In the genomic region with DNA sequence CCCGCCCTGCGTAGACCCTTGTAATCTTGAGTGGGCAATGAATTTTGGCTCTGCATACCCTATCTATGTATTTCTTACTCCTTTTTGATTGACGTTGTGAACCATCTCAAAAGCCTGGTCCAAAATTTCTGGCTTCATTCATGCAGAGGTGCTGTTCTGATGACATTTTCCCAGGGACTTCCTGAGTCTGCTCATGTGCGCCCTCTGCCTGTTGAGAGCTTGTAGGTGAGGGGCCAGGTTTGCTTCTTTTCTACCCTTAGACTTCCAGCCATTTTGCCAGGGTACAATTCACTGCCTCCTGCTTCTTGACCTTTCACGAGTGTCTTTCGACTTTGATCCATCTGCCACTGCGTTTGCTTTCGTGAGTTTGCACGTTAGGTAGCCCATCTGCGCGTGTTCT, we compare ENCODE assay signal across 10 mouse cellular contexts. TPM values are rescaled to one million over a fixed set of nuclear protein-coding genes. Genes with fewer than 3 reads are reported as not detected.
DNase-seq lines count a peak whose midpoint lies in the region; ATAC-seq and TF ChIP-seq lines count a peak whose summit lies in the region.
"Not testable (repeated sequence)": the region's sequence is repeated elsewhere in the genome, so short reads cannot be mapped to it uniquely, and the experiment has no call there.
"Had no signal": no experiment of that assay in that cellular context is flagged by ENCODE, and none has a peak within 500 bp of the region (broad histone marks: within the 10 kb centered on the region; RNA-seq: fewer than 3 reads in every experiment).

No protein-coding gene starts in this region.

- WGBS in heart, embryonic 16.5 days, result 9% methylated on average over 9 of the region's 11 CpGs
- WGBS in intestine, embryonic 14.5 days, result 8% methylated on average over 9 of the region's 11 CpGs
- WGBS in limb, embryonic 10.5 days, result 9% methylated on average over 9 of the region's 11 CpGs
- WGBS in midbrain, embryonic 11.5 days, result 10% methylated on average over 8 of the region's 11 CpGs

- not testable (repeated sequence) for H3K36me3 ChIP-seq in heart, embryonic 16.5 days (ENCODE audit: control insufficient read depth, insufficient read depth); intestine, embryonic 14.5 days (ENCODE audit: control insufficient read depth, insufficient read depth, low read length); limb, embryonic 10.5 days; midbrain, embryonic 11.5 days (ENCODE audit: control insufficient read depth, insufficient read depth, low read length)

- not testable (repeated sequence) for H3K9ac ChIP-seq in heart, embryonic 16.5 days (ENCODE audit: low read length); intestine, embryonic 14.5 days (ENCODE audit: low read length); midbrain, embryonic 11.5 days (ENCODE audit: low read length)

- not testable (repeated sequence) for H3K4me1 ChIP-seq in embryonic fibroblast, embryonic 13.5 days (ENCODE audit: control insufficient read depth, insufficient read depth, low read length); heart, embryonic 16.5 days (ENCODE audit: control insufficient read depth, insufficient read depth, low read length); intestine, embryonic 14.5 days (replicated peaks; ENCODE audit: control insufficient read depth, insufficient read depth, low read length); limb, embryonic 10.5 days; midbrain, embryonic 11.5 days (ENCODE audit: control insufficient read depth, insufficient read depth, low read length)

- not testable (repeated sequence) for TF ChIP-seq POLR2A in embryonic fibroblast, embryonic 13.5 days (IDR thresholded peaks at IDR 0.05; ENCODE audit: low read depth, low read length)

- H3K4me2 ChIP-seq in heart, embryonic 16.5 days (ENCODE audit: low read depth, low read length); intestine, embryonic 14.5 days (ENCODE audit: low read length); midbrain, embryonic 11.5 days: not testable (repeated sequence)

- not testable (repeated sequence) for H3K27me3 ChIP-seq in heart, embryonic 16.5 days (ENCODE audit: control insufficient read depth, insufficient read depth, low read length); intestine, embryonic 14.5 days (replicated peaks; ENCODE audit: control insufficient read depth, insufficient read depth, low read length); limb, embryonic 10.5 days (ENCODE audit: low read depth, poor library complexity, severe bottlenecking); midbrain, embryonic 11.5 days (ENCODE audit: control insufficient read depth, insufficient read depth, low read length)

- 0 out of 2 replicates have a peak, but pooled peaks have one; percentile 9 for TF ChIP-seq CTCF in embryonic fibroblast, embryonic 13.5 days (IDR thresholded peaks at IDR 0.05; ENCODE audit: borderline replicate concordance, insufficient read depth, low read length)

- ATAC-seq in heart, embryonic 16.5 days (replicated peaks; ENCODE audit: extremely low read depth, insufficient read depth, low FRiP score); intestine, embryonic 14.5 days (replicated peaks; ENCODE audit: low FRiP score, low TSS enrichment, low read depth); midbrain, embryonic 11.5 days (ENCODE audit: low FRiP score): not testable (repeated sequence)

- not testable (repeated sequence) for H3K27ac ChIP-seq in embryonic fibroblast, embryonic 13.5 days (ENCODE audit: insufficient read depth, low read length); heart, embryonic 16.5 days (ENCODE audit: low read length); intestine, embryonic 14.5 days (ENCODE audit: low read depth); limb, embryonic 10.5 days; midbrain, embryonic 11.5 days (ENCODE audit: low read depth, low read length)

- not testable (repeated sequence) for H3K4me3 ChIP-seq in embryonic fibroblast, embryonic 13.5 days (ENCODE audit: insufficient read depth, low read length); intestine, embryonic 14.5 days (ENCODE audit: low read depth, low read length); limb, embryonic 10.5 days; midbrain, embryonic 11.5 days (ENCODE audit: low read depth, low read length)
- H3K4me3 ChIP-seq in heart, embryonic 16.5 days (ENCODE audit: low read length), result 0 out of 2 replicates have a peak overlapping the region, but pooled peaks have one; percentile 2

- not testable (repeated sequence) for H3K9me3 ChIP-seq in heart, embryonic 16.5 days (replicated peaks; ENCODE audit: control insufficient read depth, low read length); intestine, embryonic 14.5 days (ENCODE audit: control insufficient read depth, low read length); limb, embryonic 10.5 days (replicated peaks); midbrain, embryonic 11.5 days (ENCODE audit: control insufficient read depth, low read length)

- DNase-seq in CD4-positive, CD25-positive, alpha-beta regulatory T cell, adult 2 months (ENCODE audit: low read depth, low spot score), result peak; percentile 19
- peak; percentile 50 to 53 for DNase-seq in cerebellum, postnatal 10 days
- DNase-seq in intestine, embryonic 14.5 days (ENCODE audit: low spot score), result peak; percentile 53
- peak; percentile 32 for DNase-seq in limb, embryonic 10.5 days (ENCODE audit: low spot score)
- peak; percentile 89 for DNase-seq in midbrain, embryonic 11.5 days (ENCODE audit: low spot score, missing footprints)
- DNase-seq in right cerebral cortex, postnatal 10 days (ENCODE audit: low spot score in 2 of 2), result peak; percentile 23 to 26

RNA-seq across cellular contexts. Expression of gene D830030K20Rik, which starts 1.1 kb away (rescaled TPM):
- not detected in 2 replicates for polyA plus RNA-seq in embryonic fibroblast, embryonic 13.5 days (2011; ENCODE audit: insufficient read length, low read depth, missing spikeins)
- 20.7 and 30.4 TPM in 2 replicates for polyA plus RNA-seq in heart, embryonic 16.5 days (2015; fragmentation: Nextera tagmentation; extraction: Ambion mirVana)
- 3.9 and 5.8 TPM in 2 replicates for polyA plus RNA-seq in intestine, embryonic 14.5 days (2014; fragmentation: Nextera tagmentation; extraction: Ambion mirVana)
- polyA plus RNA-seq in limb, embryonic 10.5 days (2016; fragmentation: Nextera tagmentation; extraction: Ambion mirVana), result 7.4 and 9.3 TPM in 2 replicates
- polyA plus RNA-seq in midbrain, embryonic 11.5 days (2014; fragmentation: Nextera tagmentation; extraction: Ambion mirVana), result 8.3 and 10.5 TPM in 2 replicates
- polyA plus RNA-seq: erythroblast, embryonic 14.5 days had no signal

RNA-seq across cellular contexts. Expression of gene Gm5795, which starts 21.3 kb away (rescaled TPM):
- polyA plus RNA-seq in embryonic fibroblast, embryonic 13.5 days (2011; ENCODE audit: insufficient read length, low read depth, missing spikeins), result not detected in 2 replicates
- not detected in 2 replicates for polyA plus RNA-seq in heart, embryonic 16.5 days (2015; fragmentation: Nextera tagmentation; extraction: Ambion mirVana)
- polyA plus RNA-seq in intestine, embryonic 14.5 days (2014; fragmentation: Nextera tagmentation; extraction: Ambion mirVana), result not detected in 2 replicates
- polyA plus RNA-seq in limb, embryonic 10.5 days (2016; fragmentation: Nextera tagmentation; extraction: Ambion mirVana), result not detected in 2 replicates
- not detected in 2 replicates for polyA plus RNA-seq in midbrain, embryonic 11.5 days (2014; fragmentation: Nextera tagmentation; extraction: Ambion mirVana)
- polyA plus RNA-seq: erythroblast, embryonic 14.5 days; liver, embryonic 12.5 days had no signal

Comparison
In these comparisons a context has a peak if more than half of its experiments do, and no peak if none do; other contexts are left out.
1. DNase-seq: peak in every context shown above with its lines; median percentile 89 in midbrain, embryonic 11.5 days; 53 in intestine, embryonic 14.5 days; 52 in cerebellum, postnatal 10 days; 32 in limb, embryonic 10.5 days; 24 in right cerebral cortex, postnatal 10 days; 19 in CD4-positive, CD25-positive, alpha-beta regulatory T cell, adult 2 months.